Mouse (Mus musculus): ENCODE measurements around the gene Nos1. TPM values are rescaled to one million over a fixed set of nuclear protein-coding genes. Genes with fewer than 3 reads are reported as not detected.

Nos1 gene
- polyA plus RNA-seq, 1 experiment = not detected

DNA sequence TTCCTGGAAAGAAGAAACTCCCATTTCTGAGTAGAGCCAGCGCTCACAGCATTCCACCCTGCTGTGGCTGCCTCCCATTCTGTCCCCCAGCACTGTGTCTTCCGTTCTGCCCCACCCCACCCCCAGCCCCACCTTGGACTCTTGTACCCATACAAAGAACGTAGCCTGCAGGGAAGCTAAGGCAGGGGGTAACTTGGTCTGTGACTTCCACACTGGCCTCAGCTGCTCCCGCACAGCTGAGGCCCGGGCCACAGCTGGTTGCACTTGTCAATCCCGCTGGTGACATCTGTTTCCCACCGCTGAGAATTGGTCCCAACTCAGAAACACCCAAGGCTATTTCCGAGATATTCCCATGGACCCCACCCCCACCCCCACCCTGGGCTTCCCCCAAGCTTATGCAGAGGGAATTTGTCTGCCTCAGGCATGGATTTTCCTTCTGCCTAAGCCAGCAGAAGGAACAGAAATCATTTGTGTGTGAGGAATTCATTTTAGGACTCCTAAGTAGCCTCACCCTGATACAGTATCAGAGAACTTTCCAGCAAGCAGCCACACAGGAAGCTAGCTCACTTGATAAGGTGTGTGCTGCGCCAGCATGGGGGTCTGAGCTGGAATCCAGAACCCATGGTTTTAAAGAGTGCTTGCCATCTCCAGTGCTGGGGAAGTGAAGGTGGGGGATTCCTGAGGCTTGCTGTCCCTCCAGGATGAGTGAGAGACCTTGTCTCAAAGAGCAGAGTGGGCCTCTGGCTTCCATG lies 117.4 kb downstream of the Nos1 start:
- Histone ChIP-seq H3K36me3 (ENCODE audit: control insufficient read depth) (no peaks in the 10 kb centered on the region), H3K9me3 (ENCODE audit: control insufficient read depth, low read length) (peaks cover 12% of the 10 kb centered on the region), H3K27me3 (ENCODE audit: control insufficient read depth) (no peaks in the 10 kb centered on the region), H3K4me3 (replicated peaks) (no peak overlapping the region), H3K4me1 (ENCODE audit: control insufficient read depth) (no peaks in the 10 kb centered on the region)
- no peak for TF ChIP-seq GATA1 (IDR thresholded peaks at IDR 0.05; ENCODE audit: low read length)
- TF ChIP-seq TAL1 (IDR thresholded peaks at IDR 0.05; ENCODE audit: low read length) = no peak

DNA sequence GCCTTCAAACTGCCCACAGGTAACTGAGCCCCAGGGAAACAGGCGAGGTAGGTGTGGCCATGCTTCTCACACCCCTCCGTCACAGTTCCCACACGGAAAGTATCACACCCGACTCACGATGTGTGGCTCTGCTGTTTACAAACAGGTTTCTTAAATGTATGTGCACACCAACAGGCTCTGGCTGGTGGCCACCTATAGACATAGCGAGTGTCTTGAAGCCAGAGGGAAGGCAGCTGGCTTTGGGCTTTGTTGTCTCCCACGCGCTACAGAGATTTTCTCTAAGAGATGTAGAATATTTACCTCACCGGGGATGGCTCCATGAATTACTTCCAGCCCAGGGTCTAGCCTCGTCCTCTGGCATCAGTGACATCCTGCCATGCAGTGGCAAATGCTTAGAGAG lies 118.5 kb downstream of the Nos1 start:
- Histone ChIP-seq H3K36me3 (ENCODE audit: control insufficient read depth) (no peaks in the 10 kb centered on the region), H3K4me1 (ENCODE audit: control insufficient read depth) (no peaks in the 10 kb centered on the region), H3K27me3 (ENCODE audit: control insufficient read depth) (no peaks in the 10 kb centered on the region), H3K4me3 (replicated peaks) (no peak overlapping the region), H3K9me3 (ENCODE audit: control insufficient read depth, low read length) (peaks cover 12% of the 10 kb centered on the region)
- TF ChIP-seq GATA1 (IDR thresholded peaks at IDR 0.05; ENCODE audit: low read length) (no peak), TAL1 (IDR thresholded peaks at IDR 0.05; ENCODE audit: low read length) (no peak)

DNA sequence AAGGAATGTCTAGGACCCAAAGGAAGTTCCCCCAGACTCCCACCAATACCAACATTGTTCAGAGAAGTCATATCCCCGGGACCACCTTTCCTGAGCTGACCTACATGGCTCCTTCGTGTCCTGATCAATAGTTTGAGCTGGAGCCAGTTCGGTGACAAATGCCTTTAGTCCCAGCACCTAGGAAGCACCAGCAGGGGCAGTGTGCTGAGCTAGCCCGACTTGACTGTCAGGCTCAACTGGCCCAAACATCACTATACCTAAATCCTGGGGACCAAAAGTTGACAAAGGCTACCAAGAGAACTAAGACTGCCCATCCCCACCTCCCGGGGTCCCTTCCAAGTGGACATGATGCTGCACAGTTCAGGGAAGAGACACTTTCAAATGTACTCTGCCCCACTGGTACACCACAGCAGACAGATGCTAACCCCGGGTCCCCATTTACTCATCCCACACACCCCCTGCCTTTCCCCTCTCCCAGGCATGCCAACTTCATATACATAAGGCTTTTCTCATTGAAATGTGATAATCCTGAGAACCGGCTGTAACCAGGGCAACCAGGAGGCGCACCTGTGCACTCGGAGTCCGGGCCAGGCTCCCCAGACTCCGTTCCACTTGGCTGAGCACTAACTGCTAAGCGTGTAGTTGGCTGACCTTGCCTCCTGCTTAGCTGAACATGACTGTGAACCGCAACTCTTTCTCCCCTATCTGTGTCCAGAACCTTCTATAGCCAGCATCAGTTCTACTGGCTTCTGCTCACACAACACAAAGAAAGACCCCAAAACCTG lies 120.3 kb downstream of the Nos1 start:
- Histone ChIP-seq H3K27me3 (ENCODE audit: control insufficient read depth) (no peaks in the 10 kb centered on the region), H3K4me3 (replicated peaks) (no peak overlapping the region), H3K9me3 (ENCODE audit: control insufficient read depth, low read length) (peaks cover 8% of the 10 kb centered on the region), H3K36me3 (ENCODE audit: control insufficient read depth) (no peaks in the 10 kb centered on the region), H3K4me1 (ENCODE audit: control insufficient read depth) (no peaks in the 10 kb centered on the region)
- TF ChIP-seq TAL1 (IDR thresholded peaks at IDR 0.05; ENCODE audit: low read length) = no peak
- no peak for TF ChIP-seq GATA1 (IDR thresholded peaks at IDR 0.05; ENCODE audit: low read length)

DNA sequence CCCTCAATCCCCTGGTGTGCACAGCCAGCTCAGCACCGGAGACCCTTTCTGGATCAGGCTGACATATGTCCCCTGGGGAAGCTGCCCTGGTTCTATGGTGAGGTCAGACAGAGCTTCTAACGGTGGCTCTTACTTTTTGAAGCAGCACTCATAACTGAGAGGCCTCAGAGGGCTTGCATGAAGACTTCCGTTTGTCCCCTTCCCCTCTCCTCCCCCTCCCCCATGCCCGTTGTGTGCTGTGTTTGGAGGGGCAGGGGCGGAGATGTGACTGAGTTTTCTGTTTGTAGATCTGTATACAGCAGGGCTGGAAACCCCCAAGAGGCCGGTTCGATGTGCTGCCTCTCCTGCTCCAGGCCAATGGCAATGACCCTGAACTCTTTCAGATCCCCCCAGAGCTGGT lies 122.7 kb downstream of the Nos1 start:
- Histone ChIP-seq H3K36me3 (ENCODE audit: control insufficient read depth) (no peaks in the 10 kb centered on the region), H3K4me3 (replicated peaks) (no peak overlapping the region), H3K27me3 (ENCODE audit: control insufficient read depth) (no peaks in the 10 kb centered on the region), H3K9me3 (ENCODE audit: control insufficient read depth, low read length) (no peaks in the 10 kb centered on the region), H3K4me1 (ENCODE audit: control insufficient read depth) (no peaks in the 10 kb centered on the region)
- no peak for TF ChIP-seq TAL1 (IDR thresholded peaks at IDR 0.05; ENCODE audit: low read length)
- TF ChIP-seq GATA1 (IDR thresholded peaks at IDR 0.05; ENCODE audit: low read length) = no peak

DNA sequence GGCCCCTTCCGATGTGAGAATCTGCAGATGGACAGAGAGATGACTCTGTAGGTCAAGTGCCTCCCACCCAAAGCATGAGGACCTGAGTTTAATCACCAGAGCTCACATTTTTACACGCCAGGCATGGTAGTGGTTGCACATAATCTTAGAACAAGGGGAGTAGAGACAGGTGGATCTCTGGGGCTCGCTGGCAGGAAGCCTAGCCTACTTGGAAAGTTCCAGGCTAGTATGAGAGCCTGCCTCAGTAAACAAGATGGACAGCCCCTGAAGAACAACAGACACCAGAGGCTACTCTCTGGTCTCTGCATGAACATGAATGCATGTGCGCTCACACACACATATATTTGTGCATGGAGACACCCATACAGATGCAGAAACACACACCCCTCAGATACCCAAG lies 124.9 kb downstream of the Nos1 start:
- H3K4me1 ChIP-seq (ENCODE audit: control insufficient read depth) = no peaks in the 10 kb centered on the region
- H3K4me3 ChIP-seq (replicated peaks) = no peak overlapping the region
- TF ChIP-seq GATA1 (IDR thresholded peaks at IDR 0.05; ENCODE audit: low read length) (no peak), TAL1 (IDR thresholded peaks at IDR 0.05; ENCODE audit: low read length) (no peak)
- H3K27me3 ChIP-seq (ENCODE audit: control insufficient read depth) = no peaks in the 10 kb centered on the region
- no peaks in the 10 kb centered on the region for H3K36me3 ChIP-seq (ENCODE audit: control insufficient read depth)
- no peaks in the 10 kb centered on the region for H3K9me3 ChIP-seq (ENCODE audit: control insufficient read depth, low read length)

DNA sequence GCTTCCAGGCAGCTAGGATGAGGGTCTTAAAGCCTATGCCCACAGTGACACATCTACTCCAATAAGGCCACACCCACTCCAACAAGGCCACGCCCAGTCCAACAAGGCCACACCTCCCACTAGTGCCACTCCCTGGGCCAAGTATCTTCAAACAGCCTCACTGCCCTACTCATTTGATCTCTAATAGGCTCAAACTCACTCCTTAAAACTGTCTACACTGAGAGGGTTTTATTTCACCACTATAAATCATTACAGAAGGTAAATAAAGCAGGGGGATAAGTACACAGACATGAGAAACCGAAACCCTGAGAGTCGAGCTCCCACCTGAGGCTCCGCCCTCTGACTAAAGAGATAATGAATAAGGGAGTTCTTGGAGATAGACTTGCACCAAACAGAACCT lies 128.7 kb downstream of the Nos1 start:
- Histone ChIP-seq H3K4me3 (replicated peaks) (no peak overlapping the region), H3K4me1 (ENCODE audit: control insufficient read depth) (no peaks in the 10 kb centered on the region), H3K9me3 (ENCODE audit: control insufficient read depth, low read length) (peaks cover 2% of the 10 kb centered on the region; the same call in 1 of the 2 replicates), H3K27me3 (ENCODE audit: control insufficient read depth) (no peaks in the 10 kb centered on the region), H3K36me3 (ENCODE audit: control insufficient read depth) (no peaks in the 10 kb centered on the region)
- TF ChIP-seq GATA1 (IDR thresholded peaks at IDR 0.05; ENCODE audit: low read length) (no peak), TAL1 (IDR thresholded peaks at IDR 0.05; ENCODE audit: low read length) (no peak)

DNA sequence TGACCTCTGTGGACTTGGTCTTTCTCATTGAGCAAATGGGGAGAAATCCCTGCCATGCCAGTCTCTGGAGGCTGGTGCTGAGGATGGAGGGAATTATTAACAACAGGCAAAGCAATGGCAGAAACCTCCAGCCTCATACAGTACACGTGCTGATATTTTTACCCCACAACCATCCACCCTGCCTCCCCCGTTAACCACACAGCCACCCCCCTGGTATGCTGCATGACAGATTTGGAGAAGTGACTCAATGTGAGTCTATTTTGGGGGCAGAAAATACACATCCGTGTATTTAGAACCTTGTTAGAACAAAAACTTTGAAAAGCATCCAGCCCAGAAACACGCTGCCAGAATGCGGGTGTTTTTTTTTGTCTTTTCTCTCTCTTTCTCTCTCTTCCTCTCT lies 135.5 kb downstream of the Nos1 start:
- Histone ChIP-seq H3K36me3 (ENCODE audit: control insufficient read depth) (no peaks in the 10 kb centered on the region), H3K9me3 (ENCODE audit: control insufficient read depth, low read length) (peaks cover 13% of the 10 kb centered on the region), H3K4me3 (replicated peaks) (no peak overlapping the region), H3K27me3 (ENCODE audit: control insufficient read depth) (no peaks in the 10 kb centered on the region), H3K4me1 (ENCODE audit: control insufficient read depth) (no peaks in the 10 kb centered on the region)
- no peak for TF ChIP-seq GATA1 (IDR thresholded peaks at IDR 0.05; ENCODE audit: low read length)
- no peak for TF ChIP-seq TAL1 (IDR thresholded peaks at IDR 0.05; ENCODE audit: low read length)

DNA sequence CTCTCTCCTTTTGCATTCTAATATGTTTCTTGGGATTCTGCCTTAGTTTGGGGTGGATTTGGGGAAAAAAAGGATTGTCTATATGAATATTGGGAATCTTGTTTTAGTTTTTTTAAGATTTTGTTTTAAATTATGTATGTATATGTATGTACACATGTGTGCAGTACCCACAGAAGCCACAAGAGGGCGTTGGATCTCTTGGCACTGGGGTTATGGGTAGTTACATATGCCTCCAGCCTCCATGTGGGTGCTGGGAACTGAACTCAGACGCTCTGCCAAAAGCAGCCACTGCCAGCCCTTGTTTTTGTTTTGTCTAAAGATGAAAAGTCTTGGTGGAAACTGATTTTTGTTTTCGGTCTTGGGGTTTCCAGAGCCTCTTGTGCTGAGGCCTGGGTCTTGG lies 136.1 kb downstream of the Nos1 start:
- H3K4me3 ChIP-seq (replicated peaks) = no peak overlapping the region
- TF ChIP-seq GATA1 (IDR thresholded peaks at IDR 0.05; ENCODE audit: low read length) (no peak), TAL1 (IDR thresholded peaks at IDR 0.05; ENCODE audit: low read length) (no peak)
- peaks cover 13% of the 10 kb centered on the region for H3K9me3 ChIP-seq (ENCODE audit: control insufficient read depth, low read length)
- no peaks in the 10 kb centered on the region for H3K4me1 ChIP-seq (ENCODE audit: control insufficient read depth)
- no peaks in the 10 kb centered on the region for H3K27me3 ChIP-seq (ENCODE audit: control insufficient read depth)
- no peaks in the 10 kb centered on the region for H3K36me3 ChIP-seq (ENCODE audit: control insufficient read depth)

DNA sequence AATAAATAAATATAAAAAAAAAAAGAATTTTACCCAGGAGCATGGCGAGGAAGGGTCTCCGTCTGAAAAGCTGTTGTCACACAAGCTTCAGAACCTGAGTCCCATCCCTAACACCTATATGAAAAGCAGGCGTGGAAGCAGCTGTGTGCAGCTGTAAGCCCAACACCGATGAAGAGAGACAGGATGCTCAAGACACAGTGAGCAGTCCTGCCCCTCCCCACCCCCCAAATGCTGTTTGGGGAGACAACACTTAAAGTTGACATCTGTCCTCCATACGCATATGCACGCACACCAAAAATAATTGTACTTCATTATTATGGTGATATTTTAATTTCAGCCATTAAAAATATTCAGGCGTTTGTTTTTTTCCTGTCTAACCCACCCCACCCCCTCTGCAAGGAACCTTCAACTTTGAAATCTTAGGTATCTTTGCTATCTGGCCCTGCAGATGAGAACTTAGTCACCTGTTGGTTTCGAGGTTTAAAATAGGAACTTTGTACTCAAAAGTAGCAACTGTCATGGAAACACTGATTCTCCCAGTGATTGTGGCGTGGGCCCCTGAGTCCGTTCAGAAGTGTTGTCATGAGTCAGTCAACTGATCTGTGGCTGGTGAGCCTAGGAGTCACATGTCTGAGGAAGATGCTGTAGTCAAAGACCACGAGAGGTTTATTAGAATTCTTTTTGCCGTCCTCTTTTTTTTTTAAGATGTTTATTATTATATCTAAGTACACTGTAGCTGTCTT lies 141.1 kb downstream of the Nos1 start:
- Histone ChIP-seq H3K27me3 (ENCODE audit: control insufficient read depth) (no peaks in the 10 kb centered on the region), H3K9me3 (ENCODE audit: control insufficient read depth, low read length) (peaks cover 3% of the 10 kb centered on the region; the same call in 1 of the 2 replicates), H3K4me1 (ENCODE audit: control insufficient read depth) (no peaks in the 10 kb centered on the region), H3K4me3 (replicated peaks) (no peak overlapping the region), H3K36me3 (ENCODE audit: control insufficient read depth) (no peaks in the 10 kb centered on the region)
- TF ChIP-seq TAL1 (IDR thresholded peaks at IDR 0.05; ENCODE audit: low read length) (no peak), GATA1 (IDR thresholded peaks at IDR 0.05; ENCODE audit: low read length) (no peak)

All from erythroblast, embryonic 14.5 days (primary cell).